ENCODE assay signal across 21 mouse cellular contexts in the genomic region with DNA sequence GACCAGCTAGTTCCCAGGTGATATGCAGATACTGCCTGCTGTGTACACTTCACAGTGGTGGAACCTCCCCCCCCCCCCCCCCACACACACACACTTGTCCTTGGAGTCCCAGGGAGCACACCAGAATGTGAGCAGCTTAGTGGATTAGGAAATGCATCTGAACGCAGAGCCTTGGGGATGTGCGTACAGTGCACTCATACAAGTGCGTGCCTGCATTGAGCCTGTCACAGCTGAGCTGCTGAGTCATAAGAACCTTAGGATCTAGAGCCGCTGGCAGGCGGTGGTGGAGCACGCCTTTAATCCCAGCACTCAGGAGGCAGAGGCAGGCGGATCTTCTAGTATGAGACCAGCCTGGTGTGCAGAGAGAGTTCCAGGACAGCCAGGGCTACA. TPM values are rescaled to one million over a fixed set of nuclear protein-coding genes. Genes with fewer than 3 reads are reported as not detected.
DNase-seq lines count a peak whose midpoint lies in the region; ATAC-seq and TF ChIP-seq lines count a peak whose summit lies in the region.
"Had no signal": no experiment of that assay in that cellular context is flagged by ENCODE, and none has a peak within 500 bp of the region (broad histone marks: within the 10 kb centered on the region; RNA-seq: fewer than 3 reads in every experiment).

No protein-coding gene starts in this region.

- H3K4me3 ChIP-seq in layer of hippocampus, adult 2 months, result no peak overlapping the region
- H3K4me3 ChIP-seq in limb, embryonic 13.5 days, result no peak overlapping the region
- H3K4me3 ChIP-seq in stomach, postnatal 0 days (ENCODE audit: low read depth, low read length), result no peak overlapping the region
- H3K4me3 ChIP-seq: forebrain, embryonic 10.5 days; forebrain, embryonic 13.5 days; gastrocnemius, adult 2 months; hindbrain, embryonic 12.5 days; hindbrain, embryonic 15.5 days had no signal

- no peak overlapping the region for H3K9ac ChIP-seq in limb, embryonic 13.5 days
- no peak overlapping the region for H3K9ac ChIP-seq in stomach, postnatal 0 days (ENCODE audit: low read length)
- H3K9ac ChIP-seq: forebrain, embryonic 13.5 days; forebrain, postnatal 0 days; hindbrain, embryonic 12.5 days; hindbrain, embryonic 15.5 days had no signal

- peak overlapping the region; percentile 53; the same call in 1 of the 2 replicates for H3K27ac ChIP-seq in layer of hippocampus, adult 2 months
- peak overlapping the region; percentile 85; the same call in 1 of the 2 replicates for H3K27ac ChIP-seq in limb, embryonic 13.5 days
- no peak overlapping the region for H3K27ac ChIP-seq in stomach, postnatal 0 days (replicated peaks)
- H3K27ac ChIP-seq: forebrain, embryonic 13.5 days; hindbrain, embryonic 12.5 days had no signal

- H3K4me1 ChIP-seq in limb, embryonic 13.5 days, result peaks cover 87% of the 10 kb centered on the region
- no peaks in the 10 kb centered on the region for H3K4me1 ChIP-seq in stomach, postnatal 0 days (replicated peaks; ENCODE audit: control insufficient read depth, insufficient read depth)

- H3K27me3 ChIP-seq in limb, embryonic 13.5 days, result peaks cover 3% of the 10 kb centered on the region; the same call in 1 of the 2 replicates
- no peaks in the 10 kb centered on the region for H3K27me3 ChIP-seq in stomach, postnatal 0 days (ENCODE audit: control insufficient read depth, insufficient read depth, low read length)
- H3K27me3 ChIP-seq: hindbrain, embryonic 15.5 days; Patski had no signal

- no peak for TF ChIP-seq CTCF in layer of hippocampus, adult 2 months (conservative IDR thresholded peaks at IDR 0.05)
- TF ChIP-seq CTCF in stomach, postnatal 0 days (IDR thresholded peaks at IDR 0.05; ENCODE audit: low read depth), result no peak

- WGBS in limb, embryonic 13.5 days, result 92% methylated on average over 7 of the region's 7 CpGs
- WGBS in stomach, postnatal 0 days, result 77% methylated on average over 7 of the region's 7 CpGs

- no peak for ATAC-seq in limb, embryonic 13.5 days (ENCODE audit: low FRiP score, low read depth)
- no peak for ATAC-seq in stomach, postnatal 0 days (ENCODE audit: low FRiP score, low TSS enrichment)
- ATAC-seq in megakaryocyte, adult 5-6 weeks (ENCODE audit: poor library complexity, severe bottlenecking), result no peak
- ATAC-seq: activated CD4-positive, CD25-positive, alpha-beta regulatory T cell, adult 4 months; Patski had no signal

- no peak for DNase-seq in layer of hippocampus, adult 2 months (ENCODE audit: low spot score in 2 of 2)
- no peak for DNase-seq in layer of hippocampus, adult 9-11 months
- DNase-seq in R1 (ENCODE audit: low read depth, low spot score), result peak; percentile 86
- no peak for DNase-seq in right cerebral cortex, adult 18-20 months
- DNase-seq in left cerebral cortex, adult 8-10 months (ENCODE audit: low spot score in 2 of 2), result no peak
- no peak for DNase-seq in stomach, postnatal 0 days (ENCODE audit: low spot score)
- DNase-seq: adrenal gland, adult 8-10 months; heart, adult 11 months had no signal

- H3K36me3 ChIP-seq in limb, embryonic 13.5 days, result no peaks in the 10 kb centered on the region
- no peaks in the 10 kb centered on the region for H3K36me3 ChIP-seq in stomach, postnatal 0 days (ENCODE audit: control insufficient read depth, insufficient read depth, low read length)
- H3K36me3 ChIP-seq: forebrain, embryonic 10.5 days; hindbrain, embryonic 12.5 days; hindbrain, embryonic 15.5 days had no signal

- TF ChIP-seq EP300 in stomach, postnatal 0 days (optimal IDR thresholded peaks at IDR 0.05), result no peak

- no peaks in the 10 kb centered on the region for H3K9me3 ChIP-seq in limb, embryonic 13.5 days
- no peaks in the 10 kb centered on the region for H3K9me3 ChIP-seq in stomach, postnatal 0 days (ENCODE audit: control insufficient read depth, low read length)
- H3K9me3 ChIP-seq: forebrain, embryonic 10.5 days; forebrain, embryonic 13.5 days; hindbrain, embryonic 12.5 days; hindbrain, embryonic 15.5 days had no signal

- no peak overlapping the region for H3K4me2 ChIP-seq in limb, embryonic 13.5 days (replicated peaks)
- H3K4me2 ChIP-seq in stomach, postnatal 0 days (replicated peaks; ENCODE audit: low read depth), result no peak overlapping the region
- H3K4me2 ChIP-seq: forebrain, embryonic 13.5 days; heart, embryonic 11.5 days; hindbrain, embryonic 12.5 days; hindbrain, embryonic 15.5 days had no signal

RNA-seq across cellular contexts. Expression of gene Sned1, which starts 7.7 kb away (rescaled TPM):
- total RNA-seq in layer of hippocampus, adult 2 months (2021), result 1 to 10 TPM; 4.7 to 7.7 TPM
- polyA plus RNA-seq in limb, embryonic 13.5 days (2015; fragmentation: Nextera tagmentation; extraction: Ambion mirVana), result 32.1 and 47.5 TPM in 2 replicates
- total RNA-seq in left cerebral cortex, adult 8-10 months (2022), result 10 to 100 TPM in 1 of 4 experiments, 1 to 10 TPM in 3; 7.4 to 11.0 (median 9.1) TPM
- 1.4 and 1.5 TPM in 2 replicates for polyA plus RNA-seq in stomach, postnatal 0 days (2015; fragmentation: Nextera tagmentation; extraction: Ambion mirVana)
- 0.49 and 0.98 TPM in 2 replicates for total RNA-seq in megakaryocyte, adult 5-6 weeks (2015)
- 0.53 and 1.3 TPM in 2 replicates for total RNA-seq in megakaryocyte, adult 5-6 weeks (2017)

RNA-seq across cellular contexts. Expression of gene Crocc2, which starts 59.4 kb away (rescaled TPM):
- total RNA-seq in layer of hippocampus, adult 2 months (2021), result under 1 TPM; 0.22 to 0.36 TPM
- 0.31 and 0.32 TPM in 2 replicates for polyA plus RNA-seq in limb, embryonic 13.5 days (2015; fragmentation: Nextera tagmentation; extraction: Ambion mirVana)
- total RNA-seq in left cerebral cortex, adult 8-10 months (2022), result under 1 TPM; 0.15 to 0.42 (median 0.20) TPM
- 0.04 and 0.06 TPM in 2 replicates for polyA plus RNA-seq in stomach, postnatal 0 days (2015; fragmentation: Nextera tagmentation; extraction: Ambion mirVana)
- total RNA-seq in megakaryocyte, adult 5-6 weeks (2015), result not detected in 2 replicates
- not detected in 2 replicates for total RNA-seq in megakaryocyte, adult 5-6 weeks (2017)
- total RNA-seq: gastrocnemius, adult 2 months; gastrocnemius, postnatal 14 days; gastrocnemius, postnatal 4 days had no signal
- polyA plus RNA-seq: activated CD4-positive, CD25-positive, alpha-beta regulatory T cell, adult 4 months had no signal
